Mouse (Mus musculus) MEL (cell line): ENCODE data around the gene Kmt2d. TPM values are rescaled to one million over a fixed set of nuclear protein-coding genes. Genes with fewer than 3 reads are reported as not detected.
A peak's percentile ranks its signal among the peaks of the same experiment; 100 is the strongest.
"Not testable (repeated sequence)": the region's sequence is repeated elsewhere in the genome, so short reads cannot be mapped to it uniquely, and the experiment has no call there.

Experiments
- DNase-seq: peaks from one replicate; pipeline ENCODE4 v3.0.0; 2011; ENCODE audit warnings: low read depth, low spot score
- H3K27ac ChIP-seq: 2 replicates; pipeline ENCODE4 v1.5.1; 2012; ENCODE audit warnings: low read depth, mild to moderate bottlenecking, control low read depth, low read length, moderate library complexity; ENCODE audit not compliant: control insufficient read depth
- H3K27me3 ChIP-seq, 2 experiments: fragments of 150-350 bp in 1 of 2; sonication (generic) in 1 of 2; 2 replicates each; pipeline ENCODE4 v1.6.1; 2012; ENCODE audit warnings: low read length in 2 of 2, mild to moderate bottlenecking in 2 of 2, improper control_type of control experiment in 1 of 2, moderate library complexity in 1 of 2; ENCODE audit not compliant: insufficient read depth in 2 of 2, control insufficient read depth in 1 of 2
- H3K36me3 ChIP-seq, 2 experiments: 2 replicates each; pipeline ENCODE4 v1.6.1; 2012 to 2014; ENCODE audit warnings: low read length in 2 of 2, improper control_type of control experiment in 1 of 2, inconsistent platforms in 1 of 2, mild to moderate bottlenecking in 1 of 2; ENCODE audit not compliant: insufficient read depth in 2 of 2, control insufficient read depth in 1 of 2
- H3K4me1 ChIP-seq, 2 experiments: fragments of 150-350 bp in 1 of 2; sonication (generic) in 1 of 2; 2 replicates each; pipeline ENCODE4 v1.6.1; 2012; ENCODE audit warnings: low read length in 2 of 2, improper control_type of control experiment in 1 of 2, mild to moderate bottlenecking in 1 of 2; ENCODE audit not compliant: insufficient read depth in 2 of 2, control insufficient read depth in 1 of 2
- H3K4me3 ChIP-seq, 2 experiments: fragments of 150-350 bp in 1 of 2; sonication (generic) in 1 of 2; 2 replicates each; pipeline ENCODE4 v1.5.1; 2012; ENCODE audit warnings: low read depth in 2 of 2, low read length in 2 of 2, mild to moderate bottlenecking in 2 of 2, moderate library complexity in 2 of 2, control low read depth in 1 of 2, improper control_type of control experiment in 1 of 2; ENCODE audit not compliant: control insufficient read depth in 1 of 2, insufficient read depth in 1 of 2
- H3K79me2 ChIP-seq: 2 replicates; pipeline ENCODE4 v1.6.1; 2012; ENCODE audit warnings: mild to moderate bottlenecking, low read length, moderate library complexity; ENCODE audit not compliant: control insufficient read depth, poor library complexity, insufficient read depth
- H3K9ac ChIP-seq: 2 replicates; pipeline ENCODE4 v1.6.1; 2012; ENCODE audit warnings: low read depth, mild to moderate bottlenecking, control low read depth, low read length, moderate library complexity; ENCODE audit not compliant: control insufficient read depth, poor library complexity, severe bottlenecking
- H3K9me3 ChIP-seq: fragments of 150-350 bp; sonication (generic); replicated peaks from 2 replicates; pipeline ENCODE4 v1.6.1; 2012; ENCODE audit warnings: mild to moderate bottlenecking, low read length, improper control_type of control experiment, moderate library complexity; ENCODE audit not compliant: insufficient read depth
- CTCF ChIP-seq, 3 experiments: IDR thresholded peaks in 2 of 3; conservative IDR thresholded peaks in 1 of 3; 2 replicates each; pipeline ENCODE4 v1.5.1; 2011 to 2012; ENCODE audit warnings: low read length in 3 of 3, low read depth in 2 of 3, mild to moderate bottlenecking in 2 of 3, improper control_type of control experiment in 1 of 3, inconsistent platforms in 1 of 3, mixed read lengths in 1 of 3, moderate library complexity in 1 of 3; ENCODE audit not compliant: control insufficient read depth in 1 of 3, insufficient read depth in 1 of 3, poor library complexity in 1 of 3, severe bottlenecking in 1 of 3
- JUND ChIP-seq: IDR thresholded peaks from 2 replicates; pipeline ENCODE4 v1.6.1; 2011; ENCODE audit warnings: low read depth, mild to moderate bottlenecking, improper control_type of control experiment, low read length
- MYC ChIP-seq: IDR thresholded peaks from 2 replicates; pipeline ENCODE4 v1.6.1; 2011; ENCODE audit warnings: low read depth, mild to moderate bottlenecking, low read length, improper control_type of control experiment, moderate library complexity
- POLR2A ChIP-seq, 2 experiments: IDR thresholded peaks; 2 replicates each; pipeline ENCODE4 v1.6.1; 2011 to 2012; ENCODE audit warnings: low read length in 2 of 2, mild to moderate bottlenecking in 2 of 2, control low read depth in 1 of 2, improper control_type of control experiment in 1 of 2, low read depth in 1 of 2, moderate library complexity in 1 of 2; ENCODE audit not compliant: control insufficient read depth in 1 of 2, insufficient read depth in 1 of 2, poor library complexity in 1 of 2
- POLR2AphosphoS2 ChIP-seq: IDR thresholded peaks from 2 replicates; pipeline ENCODE4 v1.6.1; 2011; ENCODE audit warnings: low read length, improper control_type of control experiment
- TBP ChIP-seq: IDR thresholded peaks from 2 replicates; pipeline ENCODE4 v1.8.0; 2011; ENCODE audit warnings: low read depth, low read length, improper control_type of control experiment
- USF1 ChIP-seq: IDR thresholded peaks from 2 replicates; pipeline ENCODE4 v1.6.1; 2014; ENCODE audit warnings: low read depth, mild to moderate bottlenecking, inconsistent platforms, low read length, improper control_type of control experiment, moderate library complexity
- ZNF384 ChIP-seq: IDR thresholded peaks from 2 replicates; pipeline ENCODE4 v1.6.1; 2012; ENCODE audit warnings: low read depth, mild to moderate bottlenecking, inconsistent platforms, low read length, improper control_type of control experiment
- polyA plus RNA-seq, 2 experiments: library from polyadenylated mRNA; stranded (reverse) in 1 of 2; unstranded in 1 of 2; fragments of >175 nt in 1 of 2; fragments of >200 nt in 1 of 2; gene quantifications; 2 replicates each; pipeline versions ENCODE4 v1.2.1 to v1.2.4; 2012; ENCODE audit warnings: low replicate concordance in 2 of 2, low read depth in 1 of 2; ENCODE audit not compliant: insufficient read length in 2 of 2, insufficient read depth in 1 of 2, missing spikeins in 1 of 2
- total RNA-seq: library from RNA; depleted of rRNA; stranded (reverse); fragments of 300-350 nt; gene quantifications from 2 replicates; pipeline ENCODE4 v1.2.3, GENCODE M21; 2012

Kmt2d gene
- total and polyA plus RNA-seq, 3 experiments = 12.5 to 47.7 (median 42.0) TPM

DNA sequence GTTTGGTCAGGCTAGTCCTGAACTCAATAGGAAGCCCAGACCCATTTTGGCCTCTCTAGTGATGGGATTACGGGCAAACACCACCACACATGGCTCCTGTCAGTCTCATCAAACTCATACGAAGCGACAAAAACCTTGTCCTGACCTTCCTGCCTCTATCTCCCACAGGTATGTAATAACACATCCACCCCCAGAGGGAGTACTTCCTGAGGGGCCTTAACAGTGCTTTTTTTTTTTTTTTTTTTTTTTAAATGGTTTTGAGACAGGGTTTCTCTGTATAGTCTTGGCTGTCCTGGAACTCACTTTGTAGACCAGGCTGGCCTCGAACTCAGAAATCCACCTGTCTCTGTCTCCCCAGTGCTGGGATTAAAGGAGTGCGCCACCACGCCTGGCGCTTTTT, 52.8 kb downstream of the Kmt2d start:
- TF ChIP-seq USF1 = no peak
- peak in 1 of 2 experiments; percentile 31; a peak in 1 of 4 replicates for TF ChIP-seq POLR2A (IDR thresholded peaks at IDR 0.05; ENCODE audit: control insufficient read depth in 1 of 2, insufficient read depth in 1 of 2, low read depth in 1 of 2, low read length in 2 of 2, poor library complexity in 1 of 2)
- peak; percentile 86 for TF ChIP-seq ZNF384
- Histone ChIP-seq H3K27me3 (no peaks in the 10 kb centered on the region), H3K4me3 (no peak overlapping the region), H3K4me1 (0 out of 4 replicates have a peak, but pooled peaks cover 0 to 2% of the 10 kb centered on the region in 2 experiments), H3K9me3 (no peaks in the 10 kb centered on the region), H3K9ac (no peak overlapping the region), H3K36me3 (peaks cover 0 to 3% of the 10 kb centered on the region in 2 experiments; a peak in 2 of 4 replicates), H3K79me2 (no peaks in the 10 kb centered on the region), H3K27ac (no peak overlapping the region)
- peak; percentile 23 for DNase-seq

DNA sequence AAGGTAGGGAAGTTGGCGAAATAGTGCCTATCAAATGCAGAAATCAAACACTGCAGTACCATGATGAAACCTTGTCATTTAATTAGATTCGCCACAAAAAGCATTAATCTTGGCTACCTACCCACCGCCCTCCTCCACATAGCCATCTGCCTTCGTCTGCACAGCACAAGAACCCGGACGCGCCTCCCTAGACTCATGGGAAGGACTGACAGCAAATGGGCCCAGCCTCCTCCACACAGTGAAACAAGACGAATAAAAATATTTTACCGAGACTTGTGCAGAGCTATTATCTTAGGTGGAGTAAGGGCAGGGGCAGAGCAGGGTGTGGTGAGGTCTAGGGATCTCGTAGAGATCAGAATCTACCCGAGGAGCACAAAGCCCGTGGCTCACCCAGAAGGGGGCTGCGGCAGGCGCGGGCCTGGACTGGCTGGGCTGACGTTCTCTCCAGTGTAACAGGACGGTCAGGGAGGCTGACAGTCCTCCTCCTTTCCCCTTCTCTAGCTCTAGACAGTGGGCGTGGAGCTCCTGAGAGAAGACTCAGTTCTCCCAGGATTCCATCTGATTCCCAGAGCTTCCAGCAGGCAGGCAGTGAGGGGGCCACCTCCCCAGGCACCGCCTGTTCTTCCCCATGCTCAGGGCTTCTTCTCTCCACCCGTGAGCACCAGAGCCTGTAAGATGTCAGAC, 58.1 kb downstream of the Kmt2d start:
- H3K9ac ChIP-seq = no peak overlapping the region
- peaks cover 0 to 5% of the 10 kb centered on the region in 2 experiments; a peak in 2 of 4 replicates for H3K36me3 ChIP-seq
- no peak overlapping the region for H3K4me3 ChIP-seq
- no peaks in the 10 kb centered on the region for H3K27me3 ChIP-seq
- peak; percentile 33 for DNase-seq
- no peaks in the 10 kb centered on the region for H3K9me3 ChIP-seq
- peaks cover 7% of the 10 kb centered on the region for H3K79me2 ChIP-seq
- TF ChIP-seq JUND (no peak), POLR2A (IDR thresholded peaks at IDR 0.05; ENCODE audit: control insufficient read depth in 1 of 2, insufficient read depth in 1 of 2, low read depth in 1 of 2, low read length in 2 of 2, poor library complexity in 1 of 2) (peak in 1 of 2 experiments; percentile 45; a peak in 2 of 4 replicates)
- H3K4me1 ChIP-seq = 0 out of 4 replicates have a peak, but pooled peaks cover 0 to 7% of the 10 kb centered on the region in 2 experiments
- no peak overlapping the region for H3K27ac ChIP-seq

DNA sequence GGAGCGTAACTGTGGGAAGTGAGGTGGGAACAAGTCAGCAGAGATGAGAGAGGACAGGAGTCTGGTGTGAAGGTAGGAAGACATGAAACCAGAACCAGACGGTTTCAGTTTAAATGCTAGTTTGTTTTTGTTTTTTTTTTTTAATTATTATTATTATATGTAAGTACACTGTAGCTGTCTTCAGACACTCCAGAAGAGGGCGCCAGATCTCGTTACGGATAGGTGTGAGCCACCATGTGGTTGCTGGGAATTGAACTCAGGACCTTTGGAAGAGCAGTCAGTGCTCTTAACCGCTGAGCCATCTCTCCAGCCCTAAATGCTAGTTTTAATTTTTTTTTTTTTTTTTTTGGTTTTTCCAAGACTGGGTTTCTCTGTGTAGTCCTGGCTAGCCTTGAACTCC, 60.8 kb downstream of the Kmt2d start:
- TF ChIP-seq MYC (peak; percentile 59), CTCF (IDR thresholded peaks at IDR 0.05 in 2 of 3, conservative IDR thresholded peaks at IDR 0.05 in 1 of 3; ENCODE audit: control insufficient read depth in 1 of 3, insufficient read depth in 1 of 3, low read depth in 2 of 3, low read length in 3 of 3, poor library complexity in 1 of 3, severe bottlenecking in 1 of 3) (peak; percentile 13 to 45 (median 29); a peak in 3 of 6 replicates), ZNF384 (peak; percentile 74)
- TF ChIP-seq, all 39 proteins: peak for 3; not testable (repeated sequence) for 36
- not testable (repeated sequence) for H3K4me3 ChIP-seq, H3K27me3 ChIP-seq, H3K9ac ChIP-seq, H3K36me3 ChIP-seq, H3K9me3 ChIP-seq, H3K4me1 ChIP-seq, H3K27ac ChIP-seq
- peaks cover 28% of the 10 kb centered on the region for H3K79me2 ChIP-seq
- peak; percentile 42 for DNase-seq

DNA sequence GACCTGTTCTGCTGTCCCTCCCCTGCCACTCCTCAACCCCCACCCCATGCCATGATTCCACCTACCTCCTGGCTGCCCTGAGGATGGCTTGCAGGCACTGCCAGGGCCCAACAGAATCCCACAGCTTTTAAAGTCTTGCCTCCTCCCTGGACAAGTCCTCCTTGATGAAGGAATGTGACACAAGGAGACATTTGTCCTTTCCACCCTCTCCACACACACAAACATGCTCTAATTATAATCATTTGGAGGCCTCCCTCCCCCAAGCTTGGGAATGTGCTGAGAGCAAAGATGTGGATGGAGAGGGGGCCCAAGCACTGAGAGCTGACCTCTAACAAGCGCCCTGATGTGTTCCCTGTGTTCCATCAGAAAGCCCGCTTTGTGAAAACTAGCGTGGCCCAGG, 61.6 kb downstream of the Kmt2d start, which contains the start of gene Ddn:
Ddn (minus strand) TSS at position 101 of the 400 bp plus-strand sequence.
- no peak for DNase-seq
- no peaks in the 10 kb centered on the region for H3K27me3 ChIP-seq
- peaks cover 0 to 8% of the 10 kb centered on the region in 2 experiments; a peak in 2 of 4 replicates for H3K4me1 ChIP-seq
- no peaks in the 10 kb centered on the region for H3K9me3 ChIP-seq
- H3K79me2 ChIP-seq = peaks cover 28% of the 10 kb centered on the region
- peak within 1 kb of the TSS; percentile 49 to 56; a peak in 3 of 4 replicates for H3K4me3 ChIP-seq
- TF ChIP-seq TBP (no peak), POLR2AphosphoS2 (0 out of 2 replicates have a peak, but pooled peaks have one; percentile 31)
- peak within 1 kb of the TSS; percentile 66 for H3K9ac ChIP-seq
- peaks cover 0 to 5% of the 10 kb centered on the region in 2 experiments; a peak in 3 of 4 replicates for H3K36me3 ChIP-seq
- H3K27ac ChIP-seq = no peak within 1 kb of the TSS
